Mouse (Mus musculus): ENCODE measurements at regions not wholly inside any gene's neighbourhood (a gene's known extent, or its start where the extent isn't known, plus 50 kb on each side); places are given as distances from the start of the nearest gene placed in this dataset. TPM values are rescaled to one million over a fixed set of nuclear protein-coding genes. Genes with fewer than 3 reads are reported as not detected.

DNA sequence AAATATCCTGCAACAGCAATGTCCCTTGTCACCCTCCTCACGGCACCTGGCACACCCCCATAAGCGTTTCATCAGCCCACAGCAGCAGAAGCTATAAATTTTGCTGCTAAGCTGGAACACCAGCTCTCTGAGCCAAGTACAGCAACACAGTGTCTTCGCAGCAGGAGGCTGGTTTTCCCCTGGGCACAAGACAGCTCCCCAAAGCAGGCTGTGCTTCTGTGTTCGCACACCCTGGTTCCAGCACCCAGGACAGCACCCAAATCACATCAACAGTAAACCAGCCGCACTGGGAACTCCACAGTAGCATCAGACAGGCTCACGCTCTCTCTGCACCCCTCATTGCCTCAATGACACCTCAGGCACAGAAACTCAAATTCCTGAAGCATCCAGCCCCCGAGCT lies 64.8 kb upstream of the Smim23 start:
- Histone ChIP-seq H3K4me1 (ENCODE audit: control insufficient read depth, insufficient read depth, low read length) (0 out of 2 replicates have a peak, but pooled peaks cover 4% of the 10 kb centered on the region), H3K9ac (replicated peaks; ENCODE audit: low read depth, low read length) (no peak overlapping the region), H3K36me3 (ENCODE audit: control insufficient read depth, insufficient read depth, low read length) (no peaks in the 10 kb centered on the region), H3K27me3 (ENCODE audit: control insufficient read depth, insufficient read depth, low read length) (no peaks in the 10 kb centered on the region), H3K9me3 (ENCODE audit: control insufficient read depth, low read length) (no peaks in the 10 kb centered on the region), H3K27ac (ENCODE audit: low read depth, low read length) (no peak overlapping the region), H3K4me2 (ENCODE audit: low read depth, low read length) (no peak overlapping the region), H3K4me3 (ENCODE audit: low read depth, low read length) (no peak overlapping the region)
- 21% methylated on average over 7 of the region's 7 CpGs for WGBS
- ATAC-seq (ENCODE audit: low read depth): no peak

DNA sequence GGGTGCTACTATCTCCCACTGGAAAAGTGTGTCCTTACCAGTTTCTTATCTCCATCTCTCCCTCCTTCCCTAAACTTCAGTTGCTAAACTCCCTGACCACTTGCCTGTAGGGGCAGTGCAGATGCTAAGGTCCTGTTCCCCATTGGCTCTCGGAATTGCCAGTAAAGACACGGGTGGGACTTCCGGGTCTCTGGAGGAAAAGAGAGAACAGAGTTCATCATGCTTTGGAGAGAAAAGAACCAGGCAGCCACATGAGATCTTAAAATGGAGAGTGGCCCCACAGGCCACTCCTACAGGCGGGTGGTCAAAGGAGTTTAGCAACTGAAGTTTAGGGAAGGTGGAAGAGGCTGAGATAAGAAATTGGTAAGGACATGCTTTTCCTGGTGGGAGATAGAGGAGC lies 60.3 kb upstream of the Smim23 start:
- H3K4me2 ChIP-seq (ENCODE audit: low read depth, low read length): no peak overlapping the region
- ATAC-seq (ENCODE audit: low read depth): no peak
- H3K9ac ChIP-seq (replicated peaks; ENCODE audit: low read depth, low read length): no peak overlapping the region
- H3K27ac ChIP-seq (ENCODE audit: low read depth, low read length): no peak overlapping the region
- no peaks in the 10 kb centered on the region for H3K9me3 ChIP-seq (ENCODE audit: control insufficient read depth, low read length)
- WGBS: 80% methylated on average over 4 of the region's 4 CpGs
- no peak overlapping the region for H3K4me3 ChIP-seq (ENCODE audit: low read depth, low read length)
- no peaks in the 10 kb centered on the region for H3K36me3 ChIP-seq (ENCODE audit: control insufficient read depth, insufficient read depth, low read length)
- 0 out of 2 replicates have a peak, but pooled peaks cover 4% of the 10 kb centered on the region for H3K4me1 ChIP-seq (ENCODE audit: control insufficient read depth, insufficient read depth, low read length)
- H3K27me3 ChIP-seq (ENCODE audit: control insufficient read depth, insufficient read depth, low read length): no peaks in the 10 kb centered on the region

DNA sequence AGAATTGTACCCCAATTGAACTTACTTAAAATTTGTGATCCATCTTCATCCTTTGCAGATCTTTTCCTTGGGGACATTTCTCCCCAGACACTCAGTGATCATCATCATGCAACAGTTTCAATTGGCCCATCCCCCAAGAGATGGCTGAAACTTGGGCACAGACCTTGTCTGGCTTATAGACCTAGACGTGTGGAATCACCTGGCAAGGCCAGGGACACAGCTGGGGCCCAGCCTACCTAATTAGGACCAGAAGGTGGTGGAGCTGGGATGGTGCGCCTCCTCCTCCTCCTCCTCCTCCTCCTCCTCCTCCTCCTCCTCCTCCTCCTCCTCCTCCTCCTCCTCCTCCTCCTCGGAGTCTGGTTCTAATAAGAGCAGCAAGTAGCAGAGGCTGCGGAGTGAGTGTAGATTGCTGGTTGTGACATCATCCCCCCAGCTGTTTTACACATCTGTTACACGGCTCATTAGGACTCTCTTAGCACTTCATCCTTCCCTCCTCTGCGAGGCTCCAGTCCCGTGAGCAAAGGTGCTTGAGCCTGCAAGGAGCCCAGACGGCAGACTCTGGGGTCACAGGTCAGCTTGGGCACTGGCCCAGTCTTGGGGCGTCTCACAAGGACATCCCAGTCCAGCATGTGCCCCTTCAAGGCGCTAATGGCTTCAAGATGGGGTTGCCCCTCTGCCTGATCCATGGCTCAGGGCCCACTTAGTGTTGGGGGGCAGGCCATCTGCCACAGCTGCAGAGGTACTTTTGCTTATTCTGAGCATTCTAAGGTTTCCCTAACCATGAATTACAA lies 58.9 kb upstream of the Smim23 start:
- no peak overlapping the region for H3K4me2 ChIP-seq (ENCODE audit: low read depth, low read length)
- ATAC-seq (ENCODE audit: low read depth): no peak
- no peaks in the 10 kb centered on the region for H3K9me3 ChIP-seq (ENCODE audit: control insufficient read depth, low read length)
- H3K27ac ChIP-seq (ENCODE audit: low read depth, low read length): no peak overlapping the region
- no peaks in the 10 kb centered on the region for H3K4me1 ChIP-seq (ENCODE audit: control insufficient read depth, insufficient read depth, low read length)
- no peak overlapping the region for H3K9ac ChIP-seq (replicated peaks; ENCODE audit: low read depth, low read length)
- H3K27me3 ChIP-seq (ENCODE audit: control insufficient read depth, insufficient read depth, low read length): no peaks in the 10 kb centered on the region
- H3K4me3 ChIP-seq (ENCODE audit: low read depth, low read length): no peak overlapping the region
- WGBS: 51% methylated on average over 9 of the region's 10 CpGs
- no peaks in the 10 kb centered on the region for H3K36me3 ChIP-seq (ENCODE audit: control insufficient read depth, insufficient read depth, low read length)

DNA sequence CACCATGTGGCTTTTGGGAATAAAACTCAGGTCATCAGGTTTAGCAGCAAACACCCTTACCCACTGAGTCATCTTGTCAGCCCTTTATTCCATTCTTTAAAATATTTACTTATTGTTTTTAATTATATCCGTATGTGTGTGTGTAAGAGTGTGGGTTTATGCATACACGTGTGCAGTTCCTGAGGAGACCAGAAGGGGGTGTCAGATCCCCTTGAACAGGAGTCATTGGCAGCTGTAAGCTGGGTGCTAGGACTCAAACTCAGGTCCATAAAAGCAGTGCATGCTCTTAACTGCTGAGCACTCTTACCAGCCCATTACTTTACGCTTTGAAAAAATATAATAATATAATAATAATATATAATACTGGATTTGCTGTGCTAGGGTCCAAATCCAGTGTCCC lies 54.6 kb upstream of the Smim23 start:
- H3K4me1 ChIP-seq (ENCODE audit: control insufficient read depth, insufficient read depth, low read length): no peaks in the 10 kb centered on the region
- 95% methylated on average over 3 of the region's 3 CpGs for WGBS
- no peak for ATAC-seq (ENCODE audit: low read depth)
- H3K4me3 ChIP-seq (ENCODE audit: low read depth, low read length): no peak overlapping the region
- no peak overlapping the region for H3K4me2 ChIP-seq (ENCODE audit: low read depth, low read length)
- no peaks in the 10 kb centered on the region for H3K27me3 ChIP-seq (ENCODE audit: control insufficient read depth, insufficient read depth, low read length)
- H3K9me3 ChIP-seq (ENCODE audit: control insufficient read depth, low read length): no peaks in the 10 kb centered on the region
- H3K9ac ChIP-seq (replicated peaks; ENCODE audit: low read depth, low read length): no peak overlapping the region
- H3K27ac ChIP-seq (ENCODE audit: low read depth, low read length): no peak overlapping the region
- H3K36me3 ChIP-seq (ENCODE audit: control insufficient read depth, insufficient read depth, low read length): no peaks in the 10 kb centered on the region

Small RNAs in the stretch of these regions (microRNA-seq; reads per million reads assigned to microRNA genes)
- not detected for gene Gm26052
